Mouse (Mus musculus) megakaryocyte, embryonic 14.5 days (primary cell): ENCODE data around the gene Gm37240.

Experiments used
- FLI1 ChIP-seq: IDR thresholded peaks from 2 replicates; pipeline ENCODE4 v1.6.1; 2012; ENCODE audit warnings: low read length, inconsistent platforms, mixed read lengths
- GATA1 ChIP-seq: IDR thresholded peaks from 3 replicates; pipeline ENCODE4 v1.6.1; 2012; ENCODE audit warnings: mixed read lengths, low read length, inconsistent platforms, borderline replicate concordance

DNA sequence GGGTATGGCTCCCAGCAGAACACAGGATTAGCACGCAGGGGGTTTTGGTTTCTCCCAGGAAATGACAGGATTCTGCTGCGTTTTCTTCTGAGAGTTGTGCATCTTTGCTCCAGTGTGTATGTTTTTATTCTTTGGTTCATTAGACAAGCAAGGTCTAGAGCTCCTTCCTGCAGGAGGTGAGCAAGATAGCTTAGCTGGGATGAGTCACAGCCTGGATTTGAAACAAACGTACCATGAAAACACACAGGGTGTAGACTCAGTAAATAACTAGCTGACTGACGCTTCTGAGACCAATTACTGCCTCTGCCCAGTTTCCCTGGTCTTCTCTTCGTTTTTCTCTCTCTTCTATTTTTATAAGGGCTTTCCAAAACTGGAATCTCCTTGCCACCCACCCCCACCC is 1156.3 kb downstream of the Gm37240 start:
- TF ChIP-seq GATA1 (no peak), FLI1 (no peak)
